Mouse (Mus musculus) gastrocnemius, postnatal 36 days (tissue): ENCODE measurements around the gene Vps13a. TPM values are rescaled to one million over a fixed set of nuclear protein-coding genes. Genes with fewer than 3 reads are reported as not detected.
"Not testable (repeated sequence)": the region's sequence is repeated elsewhere in the genome, so short reads cannot be mapped to it uniquely, and the experiment has no call there.

ENCODE experiments used
- DNase-seq, 2 experiments: peaks; one replicate each; pipeline ENCODE4 v3.0.0; 2022
- intact Hi-C: fragments of 180-260 bp; cut with DNase I; formaldehyde crosslinking; loops from one replicate; pipeline ENCODE4 v1.15.1; 2025
- total RNA-seq, 2 experiments: library from RNA; stranded (reverse); gene quantifications; 2 replicates each; pipeline ENCODE4 v1.2.3; 2021

The Vps13a gene
- total RNA-seq, 2 experiments from 2014 or later = 17.0 to 21.0 TPM

GRCm38 (mm10) chr19:16773237-16774016, 7.3 kb downstream of the Vps13a start:
- intact Hi-C loops = no loop called here

GRCm38 (mm10) chr19:16767407-16767806, 13.3 kb downstream of the Vps13a start:
- intact Hi-C loops = no loop called here
- no peak for DNase-seq

More at GRCm38 (mm10) chr19:16773237-16774016, 7.3 kb downstream of the Vps13a start:
- DNase-seq = no peak

GRCm38 (mm10) chr19:16757439-16757838, 23.3 kb downstream of the Vps13a start:
- DNase-seq, intact Hi-C loops: not testable (repeated sequence)

- intact Hi-C loops = no loop called here
- no peak for DNase-seq
Observed at GRCm38 (mm10) chr19:16755854-16756253, 24.9 kb downstream of the Vps13a start.

- intact Hi-C loops = no loop called here
- DNase-seq = no peak
Observed at GRCm38 (mm10) chr19:16755226-16755625, 25.5 kb downstream of the Vps13a start.

DNA sequence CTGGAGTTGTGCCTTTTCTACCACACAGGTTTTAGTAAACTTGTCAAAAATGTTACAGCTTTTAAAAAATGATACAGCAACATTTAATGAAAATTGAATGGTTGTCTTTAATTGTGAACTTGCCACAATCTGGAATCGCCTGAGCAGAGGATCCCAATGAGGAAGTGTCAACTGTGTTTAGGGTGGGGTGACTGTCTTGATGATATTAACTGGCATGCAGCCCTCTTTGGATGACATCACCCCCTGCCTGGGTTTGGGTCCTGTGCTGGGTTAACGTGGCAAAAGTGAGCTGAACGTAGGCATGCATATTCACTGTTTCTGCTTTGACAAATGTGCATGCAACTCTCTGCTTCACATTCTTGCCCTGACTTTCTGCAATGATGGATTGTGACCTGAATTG, 27.6 kb downstream of the Vps13a start:
- DNase-seq = no peak
- intact Hi-C loops = no loop called here

- intact Hi-C loops = no loop called here
- no peak for DNase-seq
Observed at GRCm38 (mm10) chr19:16736854-16737253, 43.9 kb downstream of the Vps13a start.

DNA sequence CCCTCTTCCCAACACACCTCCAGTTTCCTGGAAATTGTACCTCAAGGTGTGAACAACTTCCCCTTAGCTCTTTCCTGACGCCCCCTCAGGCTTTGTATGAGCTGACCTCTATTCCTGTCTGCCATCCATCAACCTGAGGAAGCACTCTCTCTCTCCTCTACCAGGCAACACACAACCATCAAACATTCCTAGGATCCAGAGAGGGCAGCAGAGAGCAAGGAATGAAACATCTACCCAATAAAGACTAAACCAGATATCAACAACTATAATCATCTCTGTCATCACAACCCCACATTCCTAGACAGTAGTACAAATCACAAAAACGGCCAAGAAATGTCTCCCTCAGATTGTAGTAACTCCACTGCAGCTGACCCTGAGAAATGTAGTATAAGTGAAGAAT, 52.0 kb downstream of the Vps13a start:
- DNase-seq = no peak
- intact Hi-C loops = no loop called here

- intact Hi-C loops = no loop called here
- DNase-seq = no peak
Observed at GRCm38 (mm10) chr19:16715249-16715648, 65.5 kb downstream of the Vps13a start.

DNA sequence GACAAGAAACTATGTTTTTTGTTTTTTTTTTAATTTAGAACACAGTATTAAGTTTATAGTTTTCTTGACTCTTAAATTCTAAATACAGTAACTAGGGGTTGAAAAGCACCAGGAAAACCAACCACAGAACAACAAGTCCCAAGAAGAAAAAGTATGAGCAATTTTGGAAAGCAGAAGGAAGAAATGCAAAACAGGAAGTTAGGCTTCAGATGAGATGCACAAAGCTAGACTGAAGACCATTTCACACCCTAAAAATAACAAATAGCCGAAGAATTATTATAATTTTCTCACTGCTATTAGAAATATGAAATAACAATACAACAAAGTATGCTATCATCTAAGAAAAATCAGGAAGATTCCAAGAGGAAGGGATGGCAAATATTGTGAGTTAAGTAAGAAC, 78.9 kb downstream of the Vps13a start:
- DNase-seq = no peak
- intact Hi-C loops = no loop called here

- intact Hi-C loops = no loop called here
- no peak for DNase-seq
Observed at GRCm38 (mm10) chr19:16684922-16685321, 95.8 kb downstream of the Vps13a start.

GRCm38 (mm10) chr19:16684210-16684609, 96.5 kb downstream of the Vps13a start:
- DNase-seq = no peak
- intact Hi-C loops = no loop called here

- intact Hi-C loops = no loop called here
Observed at GRCm38 (mm10) chr19:16625610-16626395, 154.9 kb downstream of the Vps13a start.

GRCm38 (mm10) chr19:16624994-16625393, 155.7 kb downstream of the Vps13a start:
- intact Hi-C loops = no loop called here
- no peak for DNase-seq

More at GRCm38 (mm10) chr19:16625610-16626395, 154.9 kb downstream of the Vps13a start:
- DNase-seq = no peak

GRCm38 (mm10) chr19:16623154-16623553, 157.6 kb downstream of the Vps13a start:
- intact Hi-C loops = no loop called here
- no peak for DNase-seq

DNA sequence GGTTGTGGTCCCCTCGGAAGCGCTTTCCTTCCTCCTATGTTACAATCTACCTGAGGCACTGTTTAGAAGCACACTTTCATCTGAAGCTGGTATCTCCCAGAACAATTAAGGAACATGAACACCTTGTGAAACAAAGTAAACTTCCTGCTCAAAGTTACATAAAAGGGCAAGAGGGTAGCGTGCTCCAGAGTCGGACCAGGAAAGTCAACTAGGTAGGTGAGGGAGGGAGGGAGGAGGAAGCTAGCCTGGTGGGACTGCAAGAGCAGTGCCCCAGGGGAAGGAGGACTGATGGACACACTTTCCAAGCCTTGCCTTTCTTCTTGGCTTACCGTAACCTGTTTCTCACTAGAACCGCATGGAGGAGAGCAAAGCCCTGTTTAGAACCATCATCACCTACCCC, 173.1 kb downstream of the Vps13a start:
- intact Hi-C loops = no loop called here
- no peak for DNase-seq

DNA sequence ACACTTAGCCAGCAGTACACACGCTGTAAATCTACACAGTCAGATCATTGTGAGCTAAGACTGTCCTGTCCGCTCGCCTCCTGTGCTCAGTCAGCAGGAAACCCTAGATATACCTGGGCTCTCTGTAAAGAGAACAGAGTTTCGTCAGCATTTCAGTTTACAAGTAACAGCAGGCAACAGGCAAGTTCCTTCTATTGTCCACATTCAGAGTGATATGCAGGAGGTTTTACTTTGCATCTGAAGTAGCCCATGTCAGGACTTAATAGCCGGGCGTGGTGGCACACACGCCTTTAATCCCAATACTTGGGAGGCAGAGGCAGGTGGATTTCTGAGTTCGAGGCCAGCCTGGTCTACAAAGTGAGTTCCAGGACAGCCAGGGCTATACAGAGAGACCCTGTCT, 178.7 kb downstream of the Vps13a start:
- intact Hi-C loops = no loop called here
- no peak for DNase-seq

- intact Hi-C loops = loop anchor here (2.0 to 10.0 kb wide), 4 partner anchors 165 to 535 kb away; partner anchors contain the start of gene Gna14
- DNase-seq = peak in 1 of 2 experiments; percentile 56
Observed at GRCm38 (mm10) chr19:16599298-16599970, 181.3 kb downstream of the Vps13a start.

GRCm38 (mm10) chr19:16598653-16599297, 182.0 kb downstream of the Vps13a start:
- intact Hi-C loops = loop anchor here (2.0 to 10.0 kb wide), 4 partner anchors 164 to 534 kb away; partner anchors contain the start of gene Gna14
- DNase-seq = no peak

GRCm38 (mm10) chr19:16597216-16597615, 183.5 kb downstream of the Vps13a start:
- intact Hi-C loops = loop anchor here (5.0 to 10.0 kb wide), 3 partner anchors 162 to 472 kb away; partner anchors contain the start of gene Gna14

More at GRCm38 (mm10) chr19:16597216-16597615, 183.5 kb downstream of the Vps13a start:
- DNase-seq = no peak
